Mouse (Mus musculus) hindbrain, postnatal 0 days (tissue): ENCODE data around the gene Ubtf. TPM values are rescaled to one million over a fixed set of nuclear protein-coding genes. Genes with fewer than 3 reads are reported as not detected.

Source experiments
- ATAC-seq: fragments of 200-750 bp; cut with Nextera tagmentation; 2 replicates; pipeline ENCODE4 v1.8.0; 2017; ENCODE audit warnings: mild to moderate bottlenecking, moderate TSS enrichment, moderate library complexity
- DNase-seq: peaks from one replicate; pipeline ENCODE4 v3.0.0-alpha.2; 2015; ENCODE audit warnings: low spot score
- H3K27ac ChIP-seq: fragments of 300-500 bp; sonication (generic); 2 replicates; pipeline ENCODE4 v1.5.1; 2014; ENCODE audit warnings: mild to moderate bottlenecking
- H3K27me3 ChIP-seq: fragments of 300-500 bp; sonication (generic); 2 replicates; pipeline ENCODE4 v1.6.1; 2014; ENCODE audit warnings: low read length, mixed read lengths; ENCODE audit not compliant: insufficient read depth
- H3K36me3 ChIP-seq: fragments of 300-500 bp; sonication (generic); 2 replicates; pipeline ENCODE4 v1.6.1; 2014; ENCODE audit warnings: low read length, mixed read lengths; ENCODE audit not compliant: insufficient read depth
- H3K4me1 ChIP-seq: fragments of 300-500 bp; sonication (generic); 2 replicates; pipeline ENCODE4 v1.6.1; 2014; ENCODE audit warnings: antibody characterized with exemption, low read length, mixed read lengths; ENCODE audit not compliant: insufficient read depth
- H3K4me2 ChIP-seq: fragments of 300-500 bp; sonication (generic); 2 replicates; pipeline ENCODE4 v1.6.1; 2014; ENCODE audit warnings: low read depth, mild to moderate bottlenecking, low read length, moderate library complexity, mixed read lengths
- H3K4me3 ChIP-seq: fragments of 300-500 bp; sonication (generic); 2 replicates; pipeline ENCODE4 v1.5.1; 2014; ENCODE audit warnings: low read length
- H3K9ac ChIP-seq: fragments of 300-500 bp; sonication (generic); replicated peaks from 2 replicates; pipeline ENCODE4 v1.6.1; 2014; ENCODE audit warnings: mild to moderate bottlenecking, low read length, moderate library complexity, mixed read lengths
- H3K9me3 ChIP-seq: fragments of 300-500 bp; sonication (generic); 2 replicates; pipeline ENCODE4 v1.6.1; 2016; ENCODE audit warnings: low read length, mixed read lengths
- CTCF ChIP-seq: IDR thresholded peaks from 2 replicates; pipeline ENCODE4 v1.5.1; 2016; ENCODE audit warnings: antibody characterized with exemption, control low read depth, low read depth
- WGBS: fragments of 180-500 bp; shearing (Covaris S2); extraction: QIAGEN DNeasy Blood & Tissue Kit; methylation state at CpG from one replicate; pipeline ENCODE4 v1.1.7; 2014; 5-methylcytosine and 5-hydroxymethylcytosine counted together
- polyA plus RNA-seq: library from polyadenylated mRNA; unstranded; fragments of >200 nt; fragmentation: Nextera tagmentation; extraction: Ambion mirVana; gene quantifications from 2 replicates; pipeline ENCODE4 v1.2.1, GENCODE M21; 2015
- total RNA-seq: library from RNA; depleted of rRNA; stranded (reverse); fragments of >200 nt; gene quantifications from 2 replicates; pipeline ENCODE4 v1.2.3, GENCODE M21; 2014

Gene Ubtf
- total and polyA plus RNA-seq, 2 experiments from 2014 or later, result 53.7 to 74.6 TPM

DNA sequence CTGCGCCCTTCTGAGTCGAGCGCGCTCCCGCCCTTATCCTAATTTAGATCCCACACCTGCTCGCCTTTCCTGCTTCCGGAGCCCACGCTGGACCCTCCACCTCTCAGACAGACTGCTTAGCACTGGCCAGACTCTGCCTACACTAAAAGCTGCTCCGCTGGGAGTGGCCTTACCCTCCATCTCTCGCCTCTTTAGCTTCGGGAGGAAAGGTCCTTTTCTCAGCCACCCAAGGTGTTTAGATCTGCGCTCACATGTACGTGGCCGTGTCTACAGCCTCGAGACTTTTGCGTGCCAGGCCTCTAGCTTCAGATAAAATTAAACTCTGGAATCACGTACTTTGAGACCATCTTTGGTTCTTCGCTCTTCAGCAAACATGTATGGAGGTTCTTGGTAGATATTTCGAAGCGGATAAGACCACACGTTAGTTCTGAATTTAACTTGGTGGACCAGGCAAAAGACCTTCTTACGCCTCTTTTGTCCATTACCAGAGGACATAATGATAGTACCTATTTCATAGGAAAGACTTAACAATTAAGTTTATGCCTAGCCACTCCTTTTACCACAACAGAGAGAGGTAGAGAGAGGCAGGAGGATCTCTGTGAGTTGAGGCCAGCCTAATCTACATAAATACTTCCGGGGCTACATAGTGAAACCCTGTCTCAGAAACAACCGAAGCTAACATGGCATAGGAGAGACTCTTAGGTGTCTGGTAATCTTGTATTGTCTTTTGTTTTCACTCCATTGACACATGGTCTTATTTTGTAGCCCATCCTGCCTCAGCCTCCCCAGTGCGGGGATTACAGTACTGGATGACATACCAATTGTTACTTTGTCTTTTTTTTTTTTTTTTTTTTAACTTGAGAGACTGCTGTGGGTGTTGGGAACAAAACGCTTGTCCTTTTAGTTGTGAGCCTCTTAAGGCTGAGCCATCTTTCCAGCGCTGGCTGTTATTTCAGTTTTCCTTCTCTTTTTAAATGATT is 21.7 kb downstream of the Ubtf start:
- no peaks in the 10 kb centered on the region for H3K27me3 ChIP-seq
- ATAC-seq (no peak), DNase-seq (no peak)

GRCm38 (mm10) chr11:102296491-102297472 is 22.8 kb downstream of the Ubtf start, which contains the start of gene Atxn7l3:
Atxn7l3 (minus strand) TSS chr11:102296631.
- H3K36me3 ChIP-seq, result peaks cover 12% of the 10 kb centered on the region
- H3K9me3 ChIP-seq, result no peaks in the 10 kb centered on the region
- no peaks in the 10 kb centered on the region for H3K27me3 ChIP-seq
- H3K27ac ChIP-seq, result peak within 1 kb of the TSS; percentile 96
- H3K4me1 ChIP-seq, result peaks cover 10% of the 10 kb centered on the region
- H3K4me3 ChIP-seq, result peak within 1 kb of the TSS; percentile 89
- 1% methylated on average over 53 of the region's 125 CpGs for WGBS
- H3K9ac ChIP-seq, result peak within 1 kb of the TSS; percentile 88
- peak within 1 kb of the TSS; percentile 93 for H3K4me2 ChIP-seq
- ATAC-seq, result peak; percentile 96
- TF ChIP-seq CTCF, result no peak
- DNase-seq, result peak; percentile 98

More for the DNA sequence above, 21.7 kb downstream of the Ubtf start:
- peaks cover under 1% of the 10 kb centered on the region for H3K36me3 ChIP-seq
- TF ChIP-seq CTCF, result no peak
- H3K9me3 ChIP-seq, result no peaks in the 10 kb centered on the region
- H3K27ac ChIP-seq, result peak overlapping the region; percentile 96
- peak overlapping the region; percentile 89 for H3K4me3 ChIP-seq
- H3K4me2 ChIP-seq, result peak overlapping the region; percentile 93
- peaks cover 10% of the 10 kb centered on the region for H3K4me1 ChIP-seq
- H3K9ac ChIP-seq, result peak overlapping the region; percentile 49
- WGBS, result 26% methylated on average over 27 of the region's 27 CpGs

DNA sequence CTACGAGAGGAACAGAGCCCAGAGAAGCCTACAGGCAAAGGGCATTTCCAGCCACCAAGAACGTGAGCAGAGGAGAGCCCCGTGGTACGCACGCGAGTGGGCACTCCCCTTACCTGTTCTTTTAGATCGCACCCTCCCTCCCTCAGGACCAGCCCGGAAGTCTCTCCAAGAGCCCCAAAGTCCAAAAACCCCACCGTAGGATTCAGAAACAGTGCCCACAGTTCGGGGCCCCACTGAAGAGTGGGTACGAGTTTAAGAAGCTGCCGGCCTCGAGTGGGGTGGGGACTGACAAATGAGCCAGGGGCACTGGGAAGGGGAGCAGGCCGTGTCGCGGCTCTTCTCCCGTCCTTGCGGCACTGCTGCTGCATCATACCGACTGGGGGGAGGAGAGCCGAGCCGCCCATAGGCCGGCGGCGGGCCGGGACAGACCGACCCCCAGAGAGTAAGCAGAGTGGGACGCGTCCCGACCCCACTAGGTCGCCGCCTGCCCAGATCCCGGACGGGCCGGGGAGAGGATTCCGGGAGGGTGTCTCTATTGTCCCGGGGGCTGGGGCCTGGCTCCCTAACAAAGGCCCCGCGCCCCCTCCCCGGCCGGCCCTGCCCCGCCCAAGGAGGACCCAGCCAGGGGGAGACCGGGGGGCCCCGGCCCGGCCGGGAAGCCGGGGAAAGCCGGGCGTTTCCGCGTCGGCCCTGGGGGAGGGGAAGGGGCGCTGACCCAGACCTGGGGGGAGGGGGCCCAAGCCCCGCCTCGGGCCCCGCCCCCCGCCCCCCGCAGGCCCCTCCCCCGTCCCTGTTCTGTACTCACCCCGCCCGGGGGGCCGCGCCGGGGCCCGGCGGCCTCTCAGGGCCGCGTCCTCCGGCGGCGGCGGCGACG is 23.7 kb downstream of the Ubtf start:
- H3K27ac ChIP-seq, result peak overlapping the region; percentile 96
- peak overlapping the region; percentile 89 for H3K4me3 ChIP-seq
- 2% methylated on average over 39 of the region's 73 CpGs for WGBS
- ATAC-seq (peak; percentile 33), DNase-seq (peak; percentile 76)
- H3K9me3 ChIP-seq, result no peaks in the 10 kb centered on the region
- H3K27me3 ChIP-seq, result no peaks in the 10 kb centered on the region
- no peak for TF ChIP-seq CTCF
- peaks cover 19% of the 10 kb centered on the region for H3K36me3 ChIP-seq
- H3K4me1 ChIP-seq, result peaks cover 10% of the 10 kb centered on the region
- peak overlapping the region; percentile 93 for H3K4me2 ChIP-seq
- H3K9ac ChIP-seq, result peak overlapping the region; percentile 88

- no peak for ATAC-seq
- TF ChIP-seq CTCF, result no peak
- peak overlapping the region; percentile 96 for H3K27ac ChIP-seq
- peak overlapping the region; percentile 89 for H3K4me3 ChIP-seq
- peak overlapping the region; percentile 93 for H3K4me2 ChIP-seq
- H3K36me3 ChIP-seq, result peaks cover 19% of the 10 kb centered on the region
- peak overlapping the region; percentile 88 for H3K9ac ChIP-seq
- DNase-seq, result peak; percentile 42
- 42% methylated on average over 12 of the region's 12 CpGs for WGBS
- no peaks in the 10 kb centered on the region for H3K9me3 ChIP-seq
- H3K27me3 ChIP-seq, result no peaks in the 10 kb centered on the region
- H3K4me1 ChIP-seq, result peaks cover 10% of the 10 kb centered on the region
Observed at GRCm38 (mm10) chr11:102294887-102295597, 24.5 kb downstream of the Ubtf start.

DNA sequence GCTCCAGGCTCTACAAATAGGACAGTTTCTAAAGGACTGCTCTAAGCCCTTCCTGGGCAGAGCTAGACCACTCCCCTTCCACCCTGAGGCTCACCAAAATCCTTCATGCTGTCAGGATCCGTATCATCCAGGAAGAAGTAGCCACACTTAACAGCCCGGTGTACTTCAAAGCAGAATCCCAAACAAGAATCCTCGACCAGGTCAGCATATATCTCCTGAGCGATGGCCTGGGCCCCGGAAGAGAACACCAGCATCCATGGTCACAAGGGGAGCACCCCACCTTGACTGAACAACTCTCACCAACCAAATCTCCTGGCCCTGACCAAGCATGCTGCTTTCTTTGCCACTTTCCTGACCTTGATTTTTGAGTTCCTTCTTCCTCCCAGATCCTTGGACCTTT is 25.1 kb downstream of the Ubtf start:
- Histone ChIP-seq H3K27ac (peak overlapping the region; percentile 96; the same call in 1 of the 2 replicates), H3K9ac (peak overlapping the region; percentile 88), H3K36me3 (peaks cover 19% of the 10 kb centered on the region), H3K4me3 (peak overlapping the region; percentile 89), H3K9me3 (no peaks in the 10 kb centered on the region), H3K4me1 (peaks cover 10% of the 10 kb centered on the region), H3K4me2 (peak overlapping the region; percentile 93), H3K27me3 (no peaks in the 10 kb centered on the region)
- ATAC-seq (no peak), DNase-seq (no peak)
- TF ChIP-seq CTCF, result no peak
- 85% methylated on average over 5 of the region's 5 CpGs for whole genome bisulfite sequencing
